In genomic region chr11:54539031-54539430, GRCm38 (mm10) we compare ENCODE assay signal across 15 mouse cellular contexts.
"Had no signal": no experiment of that assay in that cellular context is flagged by ENCODE, and none has a peak within 500 bp of the region (broad histone marks: within the 10 kb centered on the region; RNA-seq: fewer than 3 reads in every experiment).

No protein-coding gene starts in this region.

- H3K4me2 ChIP-seq: neural tube, embryonic 15.5 days; stomach, embryonic 15.5 days had no signal

- H3K36me3 ChIP-seq: neural tube, embryonic 15.5 days; stomach, embryonic 15.5 days had no signal

- H3K4me3 ChIP-seq: neural tube, embryonic 15.5 days; stomach, embryonic 15.5 days had no signal

- H3K27me3 ChIP-seq: neural tube, embryonic 15.5 days; stomach, embryonic 15.5 days had no signal

- H3K4me1 ChIP-seq: neural tube, embryonic 15.5 days; stomach, embryonic 15.5 days had no signal

- DNase-seq: retina, postnatal 1 day; right cerebral cortex, adult 18-20 months; right cerebral cortex, postnatal 14 days; right cerebral cortex, postnatal 25 days; right cerebral cortex, postnatal 4 days; spleen, adult 18-20 months; thymus, adult 18-20 months; thymus, adult 2 months; thymus, postnatal 14 days; thymus, postnatal 25 days; thymus, postnatal 36 days; thymus, postnatal 4 days had no signal

- H3K9me3 ChIP-seq: neural tube, embryonic 15.5 days; stomach, embryonic 15.5 days had no signal

- H3K9ac ChIP-seq: neural tube, embryonic 15.5 days; stomach, embryonic 15.5 days had no signal

- H3K27ac ChIP-seq: neural tube, embryonic 15.5 days; stomach, embryonic 15.5 days; stomach, postnatal 0 days had no signal
